Mouse (Mus musculus): ENCODE measurements around the gene Myo16. TPM values are rescaled to one million over a fixed set of nuclear protein-coding genes. Genes with fewer than 3 reads are reported as not detected.

Myo16 gene
- polyA plus RNA-seq, 1 experiment = 0.66 TPM

GRCm38 (mm10) chr8:10490874-10491273 lies 337.2 kb downstream of the Myo16 start:
- 94% methylated on average over 6 of the region's 6 CpGs for WGBS
- DNase-seq = no peak
- H3K27ac ChIP-seq (ENCODE audit: control insufficient read depth, insufficient read depth, low read length) = no peak overlapping the region
- no peaks in the 10 kb centered on the region for H3K27me3 ChIP-seq (ENCODE audit: control insufficient read depth, insufficient read depth, low read length)
- H3K4me1 ChIP-seq (replicated peaks; ENCODE audit: control insufficient read depth, insufficient read depth, low read length) = no peaks in the 10 kb centered on the region
- TF ChIP-seq CTCF (IDR thresholded peaks at IDR 0.05; ENCODE audit: borderline replicate concordance, control insufficient read depth, extremely low read depth, insufficient read depth, low read length, poor library complexity) = no peak
- TF ChIP-seq POLR2A (IDR thresholded peaks at IDR 0.05; ENCODE audit: control insufficient read depth, extremely low read depth, insufficient read depth, low read length, poor library complexity) = no peak
- no peaks in the 10 kb centered on the region for H3K36me3 ChIP-seq (ENCODE audit: control insufficient read depth, insufficient read depth, low read length)
- H3K4me3 ChIP-seq (ENCODE audit: control insufficient read depth, insufficient read depth, low read length) = no peak overlapping the region

- H3K27me3 ChIP-seq (ENCODE audit: control insufficient read depth, insufficient read depth, low read length) = no peaks in the 10 kb centered on the region
- H3K36me3 ChIP-seq (ENCODE audit: control insufficient read depth, insufficient read depth, low read length) = no peaks in the 10 kb centered on the region
- TF ChIP-seq CTCF (IDR thresholded peaks at IDR 0.05; ENCODE audit: borderline replicate concordance, control insufficient read depth, extremely low read depth, insufficient read depth, low read length, poor library complexity) = no peak
- TF ChIP-seq POLR2A (IDR thresholded peaks at IDR 0.05; ENCODE audit: control insufficient read depth, extremely low read depth, insufficient read depth, low read length, poor library complexity) = no peak
- no peak overlapping the region for H3K27ac ChIP-seq (ENCODE audit: control insufficient read depth, insufficient read depth, low read length)
- no peaks in the 10 kb centered on the region for H3K4me1 ChIP-seq (replicated peaks; ENCODE audit: control insufficient read depth, insufficient read depth, low read length)
- 75% methylated on average over 8 of the region's 8 CpGs for WGBS
- no peak for DNase-seq
- no peak overlapping the region for H3K4me3 ChIP-seq (ENCODE audit: control insufficient read depth, insufficient read depth, low read length)
Measured at GRCm38 (mm10) chr8:10499846-10500245, 346.1 kb downstream of the Myo16 start.

- WGBS = 93% methylated on average over 6 of the region's 6 CpGs
- H3K27me3 ChIP-seq (ENCODE audit: control insufficient read depth, insufficient read depth, low read length) = no peaks in the 10 kb centered on the region
- H3K4me3 ChIP-seq (ENCODE audit: control insufficient read depth, insufficient read depth, low read length) = no peak overlapping the region
Measured at GRCm38 (mm10) chr8:10500465-10500864, 346.8 kb downstream of the Myo16 start.

GRCm38 (mm10) chr8:10501750-10502149 lies 348.0 kb downstream of the Myo16 start:
- Histone ChIP-seq H3K4me1 (replicated peaks; ENCODE audit: control insufficient read depth, insufficient read depth, low read length) (no peaks in the 10 kb centered on the region), H3K4me3 (ENCODE audit: control insufficient read depth, insufficient read depth, low read length) (no peak overlapping the region), H3K36me3 (ENCODE audit: control insufficient read depth, insufficient read depth, low read length) (no peaks in the 10 kb centered on the region), H3K27me3 (ENCODE audit: control insufficient read depth, insufficient read depth, low read length) (no peaks in the 10 kb centered on the region), H3K27ac (ENCODE audit: control insufficient read depth, insufficient read depth, low read length) (no peak overlapping the region)
- WGBS = 94% methylated on average over 3 of the region's 3 CpGs
- no peak for DNase-seq
- no peak for TF ChIP-seq CTCF (IDR thresholded peaks at IDR 0.05; ENCODE audit: borderline replicate concordance, control insufficient read depth, extremely low read depth, insufficient read depth, low read length, poor library complexity)
- no peak for TF ChIP-seq POLR2A (IDR thresholded peaks at IDR 0.05; ENCODE audit: control insufficient read depth, extremely low read depth, insufficient read depth, low read length, poor library complexity)

More at GRCm38 (mm10) chr8:10500465-10500864, 346.8 kb downstream of the Myo16 start:
- Histone ChIP-seq H3K27ac (ENCODE audit: control insufficient read depth, insufficient read depth, low read length) (no peak overlapping the region), H3K36me3 (ENCODE audit: control insufficient read depth, insufficient read depth, low read length) (no peaks in the 10 kb centered on the region), H3K4me1 (replicated peaks; ENCODE audit: control insufficient read depth, insufficient read depth, low read length) (no peaks in the 10 kb centered on the region)
- TF ChIP-seq POLR2A (IDR thresholded peaks at IDR 0.05; ENCODE audit: control insufficient read depth, extremely low read depth, insufficient read depth, low read length, poor library complexity) = no peak
- TF ChIP-seq CTCF (IDR thresholded peaks at IDR 0.05; ENCODE audit: borderline replicate concordance, control insufficient read depth, extremely low read depth, insufficient read depth, low read length, poor library complexity) = no peak
- DNase-seq = no peak

GRCm38 (mm10) chr8:10512105-10512504 lies 358.4 kb downstream of the Myo16 start:
- WGBS = 95% methylated on average over 3 of the region's 3 CpGs
- Histone ChIP-seq H3K27ac (ENCODE audit: control insufficient read depth, insufficient read depth, low read length) (no peak overlapping the region), H3K4me3 (ENCODE audit: control insufficient read depth, insufficient read depth, low read length) (no peak overlapping the region), H3K27me3 (ENCODE audit: control insufficient read depth, insufficient read depth, low read length) (no peaks in the 10 kb centered on the region), H3K36me3 (ENCODE audit: control insufficient read depth, insufficient read depth, low read length) (no peaks in the 10 kb centered on the region), H3K4me1 (replicated peaks; ENCODE audit: control insufficient read depth, insufficient read depth, low read length) (no peaks in the 10 kb centered on the region)
- no peak for DNase-seq
- TF ChIP-seq POLR2A (IDR thresholded peaks at IDR 0.05; ENCODE audit: control insufficient read depth, extremely low read depth, insufficient read depth, low read length, poor library complexity) (no peak), CTCF (IDR thresholded peaks at IDR 0.05; ENCODE audit: borderline replicate concordance, control insufficient read depth, extremely low read depth, insufficient read depth, low read length, poor library complexity) (no peak)

- no peak for TF ChIP-seq POLR2A (IDR thresholded peaks at IDR 0.05; ENCODE audit: control insufficient read depth, extremely low read depth, insufficient read depth, low read length, poor library complexity)
- 96% methylated on average over 8 of the region's 8 CpGs for WGBS
- no peak for DNase-seq
- no peaks in the 10 kb centered on the region for H3K4me1 ChIP-seq (replicated peaks; ENCODE audit: control insufficient read depth, insufficient read depth, low read length)
- no peaks in the 10 kb centered on the region for H3K27me3 ChIP-seq (ENCODE audit: control insufficient read depth, insufficient read depth, low read length)
- no peaks in the 10 kb centered on the region for H3K36me3 ChIP-seq (ENCODE audit: control insufficient read depth, insufficient read depth, low read length)
- no peak overlapping the region for H3K4me3 ChIP-seq (ENCODE audit: control insufficient read depth, insufficient read depth, low read length)
- no peak overlapping the region for H3K27ac ChIP-seq (ENCODE audit: control insufficient read depth, insufficient read depth, low read length)
Measured at GRCm38 (mm10) chr8:10517381-10517780, 363.7 kb downstream of the Myo16 start.

- WGBS = 19% methylated on average over 7 of the region's 7 CpGs
- no peak for TF ChIP-seq POLR2A (IDR thresholded peaks at IDR 0.05; ENCODE audit: control insufficient read depth, extremely low read depth, insufficient read depth, low read length, poor library complexity)
- no peak for TF ChIP-seq CTCF (IDR thresholded peaks at IDR 0.05; ENCODE audit: borderline replicate concordance, control insufficient read depth, extremely low read depth, insufficient read depth, low read length, poor library complexity)
Measured at GRCm38 (mm10) chr8:10519276-10519675, 365.6 kb downstream of the Myo16 start.

More at GRCm38 (mm10) chr8:10519276-10519675, 365.6 kb downstream of the Myo16 start:
- no peak for DNase-seq
- H3K27me3 ChIP-seq (ENCODE audit: control insufficient read depth, insufficient read depth, low read length) = no peaks in the 10 kb centered on the region
- H3K36me3 ChIP-seq (ENCODE audit: control insufficient read depth, insufficient read depth, low read length) = no peaks in the 10 kb centered on the region
- no peak overlapping the region for H3K27ac ChIP-seq (ENCODE audit: control insufficient read depth, insufficient read depth, low read length)
- no peak overlapping the region for H3K4me3 ChIP-seq (ENCODE audit: control insufficient read depth, insufficient read depth, low read length)
- H3K4me1 ChIP-seq (replicated peaks; ENCODE audit: control insufficient read depth, insufficient read depth, low read length) = no peaks in the 10 kb centered on the region

All from thymus, adult 2 months (tissue).